Mouse (Mus musculus) gonadal fat pad, adult 2 months (tissue): ENCODE results near the gene Lgals12. TPM values are rescaled to one million over a fixed set of nuclear protein-coding genes. Genes with fewer than 3 reads are reported as not detected.

Experiments
- DNase-seq: peaks from one replicate; pipeline ENCODE4 v3.0.0-alpha.2; 2012; ENCODE audit warnings: low read depth
- polyA plus RNA-seq: library from polyadenylated mRNA; depleted of rRNA; stranded (reverse); fragments of >200 nt; gene quantifications from 2 replicates; pipeline ENCODE4 v1.2.3, GENCODE M21; 2012; rRNA removed

Lgals12 gene
- polyA plus RNA-seq, result 43.3 and 74.5 TPM in 2 replicates

DNA sequence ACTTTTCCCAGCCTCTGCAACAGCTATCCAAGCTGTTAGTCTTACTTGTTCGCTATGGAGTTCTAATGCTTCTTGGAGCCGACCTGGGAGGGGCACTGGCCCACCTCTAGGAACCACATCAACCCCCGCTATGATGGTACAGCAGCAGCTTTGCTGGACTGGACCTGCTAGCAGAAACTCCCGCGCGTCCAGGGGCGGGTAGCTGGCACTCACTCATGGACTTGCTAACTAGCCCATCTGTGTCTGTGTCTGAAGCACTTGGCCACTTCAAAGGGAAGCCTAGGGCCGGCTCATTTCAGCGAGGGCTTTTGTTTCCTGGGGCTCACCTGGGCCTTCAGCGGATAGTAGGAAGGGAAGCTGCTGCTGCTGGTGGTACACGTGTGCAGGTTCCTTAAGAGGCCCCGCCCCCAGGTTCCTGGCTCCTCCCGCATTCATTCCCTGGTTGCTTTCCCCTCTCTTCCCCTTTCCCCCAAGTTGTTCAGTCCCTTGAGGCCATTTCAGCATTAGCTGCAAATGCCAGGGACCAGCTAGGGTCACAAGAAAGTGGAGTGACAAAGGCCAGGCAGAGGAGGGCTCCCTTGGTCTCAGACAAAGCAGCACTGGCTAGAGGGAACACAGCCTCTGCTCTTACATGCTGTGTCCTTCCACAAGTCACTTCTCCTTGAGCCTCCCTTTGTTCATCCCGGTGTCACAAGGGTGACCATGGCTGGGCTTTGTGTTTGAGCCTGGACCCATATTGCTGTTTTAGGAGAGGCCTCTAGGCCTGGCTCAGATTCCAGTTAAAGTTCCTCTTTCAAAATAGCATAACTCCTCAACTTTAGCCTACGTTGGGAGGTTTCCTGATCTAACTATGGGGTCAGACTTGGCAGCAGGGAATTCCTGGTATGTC is at the start of gene Lgals12:
Lgals12 (minus strand) TSS at position 393 of the 889 bp plus-strand sequence.
- no peak for DNase-seq

- DNase-seq, result no peak
Observed at GRCm38 (mm10) chr19:7648913-7649666, 42.1 kb upstream of the Lgals12 start.

- no peak for DNase-seq
Observed at GRCm38 (mm10) chr19:7633786-7634185, 26.8 kb upstream of the Lgals12 start.

- DNase-seq, result no peak
Observed at GRCm38 (mm10) chr19:7633021-7633420, 26.0 kb upstream of the Lgals12 start.

DNA sequence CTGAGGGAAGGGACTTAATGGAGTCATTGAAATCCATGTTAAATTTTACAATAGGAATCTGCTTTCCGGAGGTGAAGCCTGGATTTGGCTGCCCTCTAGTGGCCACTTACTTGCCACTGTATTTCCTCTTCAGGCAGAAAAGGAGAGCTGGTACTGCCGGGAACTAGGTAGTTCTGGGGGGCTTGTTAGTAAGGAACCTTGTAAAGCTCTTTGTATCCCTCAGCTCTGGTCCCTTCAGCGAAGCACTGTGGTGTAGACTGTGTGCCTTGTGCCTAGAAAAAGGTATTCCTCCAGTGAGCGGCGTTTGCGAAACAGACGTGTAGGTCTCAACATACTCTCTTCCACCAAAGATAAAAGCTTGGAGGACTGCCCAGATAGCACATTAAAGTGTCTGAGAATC is 10.7 kb upstream of the Lgals12 start:
- no peak for DNase-seq

GRCm38 (mm10) chr19:7617085-7617484 is 10.1 kb upstream of the Lgals12 start:
- DNase-seq, result no peak

DNA sequence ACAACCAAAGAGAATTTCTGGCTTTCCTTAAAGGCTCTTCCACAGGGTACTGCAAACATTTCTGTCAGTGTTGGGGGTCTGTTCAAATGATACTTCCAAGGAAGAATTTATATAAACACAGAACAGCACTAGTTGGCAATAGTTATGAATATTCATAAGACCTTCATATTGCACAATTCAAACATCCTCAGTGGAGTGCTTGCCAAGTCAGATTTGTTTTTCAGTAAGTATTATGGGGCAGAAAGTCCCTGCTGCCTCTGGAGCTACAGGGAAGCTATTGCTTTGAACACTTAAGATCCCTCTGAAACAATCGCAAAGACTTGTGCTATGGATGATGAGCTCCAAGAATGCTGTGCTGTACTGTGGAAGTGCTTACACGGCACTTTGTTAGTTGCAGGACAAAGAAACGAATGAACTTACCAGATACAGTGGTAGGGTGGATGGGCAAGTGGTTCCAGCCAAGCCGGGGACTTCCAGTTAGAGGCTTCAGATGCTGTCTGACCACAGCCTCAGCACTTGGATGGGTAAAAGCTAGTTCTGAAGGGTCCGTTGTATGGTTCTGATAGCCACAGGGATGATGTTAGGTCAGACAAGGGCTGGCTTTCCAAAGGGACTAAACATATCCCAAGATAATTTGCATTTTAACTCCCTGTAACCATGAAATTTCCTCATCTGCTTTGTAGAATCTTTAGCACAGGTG is 9.4 kb upstream of the Lgals12 start:
- DNase-seq, result no peak

DNA sequence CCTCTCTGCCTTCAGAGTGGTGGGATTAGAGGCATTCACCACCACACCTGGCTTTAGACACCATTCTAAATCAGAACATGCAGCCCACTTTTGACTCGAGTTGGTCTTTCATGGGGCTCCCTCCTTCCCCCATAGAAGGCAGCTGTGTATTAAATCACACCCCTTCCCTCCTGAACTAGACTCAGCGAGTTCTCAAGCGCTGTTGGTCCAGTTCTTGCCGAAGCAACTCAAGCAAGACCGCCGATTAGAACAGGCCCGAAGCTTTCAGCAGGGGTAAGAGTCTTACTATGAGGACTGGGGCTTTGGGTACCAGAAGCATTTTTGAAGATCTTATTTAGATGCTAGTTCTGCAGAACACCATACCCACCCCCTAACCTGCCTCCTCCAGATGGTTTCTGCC is 6.2 kb upstream of the Lgals12 start:
- no peak for DNase-seq

GRCm38 (mm10) chr19:7611942-7612757 is 5.2 kb upstream of the Lgals12 start, which contains the start of gene Hrasls5:
Hrasls5 (plus strand) TSS chr19:7612541.
- DNase-seq, result no peak

- DNase-seq, result no peak
Observed at GRCm38 (mm10) chr19:7607690-7608201, 753 bp upstream of the Lgals12 start.

DNA sequence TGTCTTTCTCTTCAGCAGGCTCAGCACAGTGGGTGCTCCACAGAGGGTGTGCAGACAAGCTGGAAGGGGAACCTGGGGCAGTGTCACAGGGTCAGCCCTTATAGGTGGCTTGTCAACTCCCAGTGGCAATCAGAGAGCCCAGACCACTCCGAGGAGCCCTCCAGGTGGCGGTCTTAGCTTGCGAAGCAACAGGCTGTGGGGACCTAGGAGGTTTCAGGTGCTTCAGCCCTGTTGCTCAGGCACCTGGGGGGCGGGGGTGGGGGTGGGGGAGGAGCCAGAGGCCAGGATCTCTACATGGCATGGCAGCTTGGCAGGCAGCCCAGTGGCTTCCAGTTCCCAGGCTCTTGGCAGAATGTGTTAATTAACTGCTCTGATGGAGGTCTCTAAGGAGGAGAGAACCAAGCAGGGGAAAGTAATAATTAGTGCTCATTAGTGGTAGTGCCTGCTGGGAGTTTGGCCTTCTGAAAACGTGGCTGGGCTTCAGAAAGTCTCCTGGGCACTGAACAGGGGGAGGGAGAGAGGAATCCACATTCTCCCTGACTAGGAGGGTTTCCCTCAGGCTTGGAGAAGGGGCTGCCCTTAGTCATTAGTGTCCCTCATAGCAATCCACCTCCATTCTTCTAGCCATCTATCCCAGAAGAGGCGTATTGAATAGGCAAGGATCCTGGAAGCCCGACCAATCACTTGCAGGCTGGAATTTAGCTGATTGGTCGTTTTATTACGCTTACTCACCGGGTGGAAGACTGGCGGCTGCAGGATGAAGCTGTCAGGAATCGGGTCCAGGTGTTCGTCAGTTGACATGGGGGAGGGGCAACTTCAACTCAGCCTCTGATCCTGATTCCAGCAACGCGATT is 836 bp downstream of the Lgals12 start:
- no peak for DNase-seq

- no peak for DNase-seq
Observed at GRCm38 (mm10) chr19:7605013-7605412, 2.0 kb downstream of the Lgals12 start.

DNA sequence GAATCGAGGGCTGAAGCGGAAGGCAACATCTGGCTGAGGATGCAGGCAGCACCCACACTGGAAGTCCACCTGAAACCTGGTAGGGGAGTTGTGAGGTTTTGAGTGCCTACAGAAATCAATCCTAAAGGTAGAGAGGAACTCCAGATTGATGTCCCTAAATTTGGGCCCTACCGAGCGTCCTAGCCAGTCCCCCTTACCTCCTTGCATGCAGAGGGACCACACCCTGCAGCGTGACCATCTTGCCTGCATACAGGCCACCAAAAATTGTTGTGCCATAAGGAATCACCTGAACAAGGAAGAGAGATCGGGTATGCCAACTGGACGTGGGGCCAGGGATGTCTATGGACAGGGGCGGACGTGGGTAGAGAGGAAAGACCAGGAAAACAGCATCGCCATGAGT is 2.9 kb downstream of the Lgals12 start:
- no peak for DNase-seq

GRCm38 (mm10) chr19:7601551-7601950 is 5.4 kb downstream of the Lgals12 start:
- DNase-seq, result no peak

DNA sequence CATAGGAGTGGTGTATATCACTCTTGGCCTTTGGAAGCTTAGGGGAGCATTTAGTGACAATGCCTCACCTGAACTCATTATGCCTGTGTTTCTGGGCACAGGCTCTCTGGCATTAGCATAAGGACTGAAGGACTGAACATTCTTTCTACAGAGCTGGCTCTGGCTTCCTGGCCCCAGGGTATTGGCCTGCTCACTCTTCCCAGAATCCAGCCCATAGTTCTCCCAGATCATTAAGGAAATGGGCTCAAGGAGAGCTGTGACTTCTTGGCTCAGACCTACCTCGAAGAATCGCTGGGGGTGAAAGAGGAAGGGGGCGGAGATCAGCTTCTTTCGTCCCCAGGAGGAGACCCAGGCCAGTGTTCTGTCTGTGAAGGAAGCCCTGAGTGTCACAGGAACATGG is 8.5 kb downstream of the Lgals12 start:
- DNase-seq, result peak; percentile 84

- no peak for DNase-seq
Observed at GRCm38 (mm10) chr19:7595534-7595933, 11.5 kb downstream of the Lgals12 start.

GRCm38 (mm10) chr19:7592018-7592417 is 15.0 kb downstream of the Lgals12 start:
- no peak for DNase-seq

DNA sequence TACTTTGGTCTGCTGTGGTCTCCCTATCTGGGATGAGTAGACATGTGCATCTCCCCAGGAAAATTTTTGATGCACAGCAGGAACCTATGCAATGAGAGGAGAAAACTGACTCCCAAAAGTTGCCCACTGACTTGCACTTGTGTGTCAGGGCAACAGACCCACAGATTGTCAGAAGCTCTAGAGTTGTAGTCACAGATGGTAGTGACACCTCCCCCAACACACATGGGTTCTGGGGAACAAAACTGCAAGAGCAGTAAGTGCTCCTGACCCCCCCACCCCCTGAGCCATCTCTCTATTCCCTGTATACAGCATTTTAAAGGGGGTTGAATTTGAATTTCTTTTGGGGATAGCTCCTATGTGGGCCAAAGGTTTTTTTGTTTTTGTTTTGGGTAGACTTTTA is 16.2 kb downstream of the Lgals12 start:
- no peak for DNase-seq

- DNase-seq, result no peak
Observed at GRCm38 (mm10) chr19:7585764-7586163, 21.2 kb downstream of the Lgals12 start.

GRCm38 (mm10) chr19:7585279-7585678 is 21.7 kb downstream of the Lgals12 start:
- DNase-seq, result no peak
